Mouse (Mus musculus) liver, adult 2 months (tissue): Measurements from ENCODE around the gene Akr1c19. TPM values are rescaled to one million over a fixed set of nuclear protein-coding genes. Genes with fewer than 3 reads are reported as not detected.
"Not testable (repeated sequence)": the region's sequence is repeated elsewhere in the genome, so short reads cannot be mapped to it uniquely, and the experiment has no call there.

Source experiments
- DNase-seq: peaks from one replicate; pipeline ENCODE4 v3.0.0-alpha.2; 2011; ENCODE audit warnings: low read depth, low spot score; ENCODE audit errors: extremely low read depth
- H3K27ac ChIP-seq: fragments of 200-500 bp; replicated peaks from 2 replicates; pipeline ENCODE4 v1.5.1; 2012; ENCODE audit warnings: low read depth, mild to moderate bottlenecking, control low read depth, inconsistent platforms, low read length; ENCODE audit not compliant: insufficient read depth
- H3K27me3 ChIP-seq: fragments of 200-500 bp; 2 replicates; pipeline ENCODE4 v1.6.1; 2012; ENCODE audit warnings: mild to moderate bottlenecking, moderate library complexity, low read length, inconsistent platforms; ENCODE audit not compliant: control insufficient read depth, insufficient read depth
- H3K36me3 ChIP-seq: fragments of 200-500 bp; 2 replicates; pipeline ENCODE4 v1.6.1; 2012; ENCODE audit warnings: low read length, inconsistent platforms; ENCODE audit not compliant: control insufficient read depth, insufficient read depth
- H3K4me1 ChIP-seq: fragments of 200-500 bp; 2 replicates; pipeline ENCODE4 v1.6.1; 2011; ENCODE audit warnings: low read length; ENCODE audit not compliant: control insufficient read depth, insufficient read depth
- H3K4me3 ChIP-seq: fragments of 200-500 bp; 2 replicates; pipeline ENCODE4 v1.5.1; 2011; ENCODE audit warnings: low read depth, mild to moderate bottlenecking, control low read depth, low read length, moderate library complexity; ENCODE audit not compliant: insufficient read depth
- H3K79me2 ChIP-seq: fragments of 200-500 bp; 2 replicates; pipeline ENCODE4 v1.6.1; 2012; ENCODE audit warnings: inconsistent platforms, mild to moderate bottlenecking, low read length, moderate library complexity; ENCODE audit not compliant: control insufficient read depth, insufficient read depth
- H3K9ac ChIP-seq: fragments of 200-500 bp; 2 replicates; pipeline ENCODE4 v1.6.1; 2012; ENCODE audit warnings: low read depth, mild to moderate bottlenecking, control low read depth, inconsistent platforms, low read length
- CTCF ChIP-seq: fragments of 200-500 bp; IDR thresholded peaks from 2 replicates; pipeline ENCODE4 v1.5.1; 2011; ENCODE audit warnings: low read depth, low read length, control low read depth
- POLR2A ChIP-seq: fragments of 200-500 bp; IDR thresholded peaks from 2 replicates; pipeline ENCODE4 v1.6.1; 2011; ENCODE audit warnings: low read length, control low read depth; ENCODE audit not compliant: insufficient read depth; ENCODE audit errors: extremely low read depth
- WGBS: fragments of 180-500 bp; shearing (Covaris S2); methylation state at CpG from one replicate; pipeline ENCODE4 v1.1.7; 2018; 5-methylcytosine and 5-hydroxymethylcytosine counted together
- polyA plus RNA-seq: library from polyadenylated mRNA; depleted of rRNA; stranded (reverse); fragments of >200 nt; gene quantifications from 2 replicates; pipeline ENCODE4 v1.2.3, GENCODE M21; 2012
- total RNA-seq: library from RNA; depleted of rRNA; stranded (reverse); fragments of >200 nt; gene quantifications from 2 replicates; pipeline ENCODE4 v1.2.3, GENCODE M21; 2014

The Akr1c19 gene
- total and polyA plus RNA-seq, 2 experiments: 25.8 to 182 TPM

GRCm38 (mm10) chr13:4257349-4257748, 28.8 kb downstream of the Akr1c19 start:
- Histone ChIP-seq H3K27ac (no peak overlapping the region), H3K27me3 (no peaks in the 10 kb centered on the region), H3K4me1 (no peaks in the 10 kb centered on the region), H3K9ac (no peak overlapping the region), H3K4me3 (no peak overlapping the region), H3K79me2 (no peaks in the 10 kb centered on the region), H3K36me3 (peaks cover 14% of the 10 kb centered on the region; the same call in 1 of the 2 replicates)
- 89% methylated on average over 6 of the region's 6 CpGs for WGBS
- DNase-seq: no peak
- no peak for TF ChIP-seq CTCF
- no peak for TF ChIP-seq POLR2A

DNA sequence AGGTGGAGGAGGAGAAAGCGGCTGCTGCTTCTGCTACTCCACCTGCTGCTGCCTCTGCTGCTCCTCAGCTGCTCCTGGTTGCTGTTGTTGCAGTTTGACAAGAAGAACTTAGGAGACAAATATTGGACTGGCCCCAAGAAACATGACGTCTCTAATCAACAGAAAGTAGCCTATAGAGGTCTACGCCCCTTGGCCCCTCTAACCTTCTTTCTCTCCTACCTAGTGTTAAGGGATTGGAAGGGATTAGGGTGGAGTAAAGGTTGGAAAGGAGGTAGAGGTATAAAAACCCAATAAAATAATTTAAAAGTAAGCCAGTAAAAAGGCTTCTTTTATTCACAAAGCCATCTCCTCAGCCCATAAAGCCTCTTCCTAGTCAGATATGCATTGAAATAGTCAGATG, 36.1 kb downstream of the Akr1c19 start:
- WGBS: 69% methylated on average over 3 of the region's 3 CpGs
- H3K79me2 ChIP-seq: no peaks in the 10 kb centered on the region

DNA sequence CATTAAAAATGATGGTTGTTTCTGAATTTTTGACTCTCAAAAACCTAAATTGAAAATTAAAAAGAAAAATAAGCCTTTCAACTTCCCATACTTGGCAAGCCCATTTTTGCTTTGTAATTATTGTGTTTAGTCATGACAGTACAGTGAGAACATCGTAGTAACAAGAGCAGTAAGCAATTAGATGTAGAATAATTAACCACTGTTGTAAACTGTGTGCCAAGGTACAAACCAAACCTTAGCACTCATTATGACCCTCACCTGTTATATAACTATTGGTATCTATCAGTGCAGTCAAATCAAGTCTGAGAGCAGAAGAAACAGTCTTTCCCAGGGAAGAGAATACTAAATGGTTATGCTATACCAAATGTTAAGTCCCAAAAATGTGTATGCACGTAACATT, 36.5 kb downstream of the Akr1c19 start:
- no peak overlapping the region for H3K27ac ChIP-seq
- no peak for TF ChIP-seq CTCF
- no peak for TF ChIP-seq POLR2A
- 58% methylated on average over 2 of the region's 2 CpGs for WGBS
- no peak overlapping the region for H3K9ac ChIP-seq
- no peaks in the 10 kb centered on the region for H3K79me2 ChIP-seq
- H3K36me3 ChIP-seq: peaks cover 14% of the 10 kb centered on the region
- H3K27me3 ChIP-seq: no peaks in the 10 kb centered on the region
- peak; percentile 89 for DNase-seq
- no peak overlapping the region for H3K4me3 ChIP-seq
- peaks cover 3% of the 10 kb centered on the region; the same call in 1 of the 2 replicates for H3K4me1 ChIP-seq

More for the DNA sequence above, 36.1 kb downstream of the Akr1c19 start:
- H3K4me3 ChIP-seq: no peak overlapping the region
- H3K4me1 ChIP-seq: peaks cover 3% of the 10 kb centered on the region; the same call in 1 of the 2 replicates
- H3K36me3 ChIP-seq: peaks cover 14% of the 10 kb centered on the region
- TF ChIP-seq POLR2A (no peak), CTCF (no peak)
- 0 out of 2 replicates have a peak overlapping the region, but pooled peaks have one; percentile 10 for H3K27ac ChIP-seq
- H3K9ac ChIP-seq: no peak overlapping the region
- peak; percentile 30 for DNase-seq
- no peaks in the 10 kb centered on the region for H3K27me3 ChIP-seq

GRCm38 (mm10) chr13:4265455-4265854, 37.0 kb downstream of the Akr1c19 start:
- DNase-seq, H3K27ac ChIP-seq, H3K27me3 ChIP-seq, H3K4me1 ChIP-seq, H3K4me3 ChIP-seq, H3K9ac ChIP-seq, H3K79me2 ChIP-seq: not testable (repeated sequence)
- H3K36me3 ChIP-seq: peaks cover 14% of the 10 kb centered on the region
- WGBS: 91% methylated on average over 2 of the region's 2 CpGs

DNA sequence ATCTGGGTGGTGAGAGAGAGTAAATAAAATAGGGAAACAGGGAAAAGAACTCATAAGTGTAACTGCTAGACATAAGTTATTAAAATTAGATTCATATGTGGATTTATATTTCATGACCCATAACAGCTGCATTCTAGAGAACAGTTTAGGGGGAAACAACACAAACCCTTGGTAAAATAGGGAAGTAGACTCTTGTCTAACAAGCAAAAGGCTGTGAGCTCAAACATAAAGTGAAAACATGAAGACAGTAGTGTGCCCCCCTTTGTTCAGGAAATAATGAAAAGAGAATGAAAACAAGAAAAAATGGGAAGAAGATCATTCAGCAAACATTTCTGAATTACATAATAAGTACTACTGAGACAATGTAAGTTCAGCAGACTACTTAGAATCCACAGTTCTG, 42.4 kb downstream of the Akr1c19 start:
- H3K4me1 ChIP-seq: no peaks in the 10 kb centered on the region; the same call in 1 of the 2 replicates
- no peak overlapping the region for H3K4me3 ChIP-seq
- H3K36me3 ChIP-seq: peaks cover 34% of the 10 kb centered on the region
- H3K9ac ChIP-seq: no peak overlapping the region
- no peaks in the 10 kb centered on the region for H3K79me2 ChIP-seq
- no peak for DNase-seq
- TF ChIP-seq CTCF: no peak
- TF ChIP-seq POLR2A: no peak
- no peaks in the 10 kb centered on the region for H3K27me3 ChIP-seq
- no peak overlapping the region; the same call in 1 of the 2 replicates for H3K27ac ChIP-seq

DNA sequence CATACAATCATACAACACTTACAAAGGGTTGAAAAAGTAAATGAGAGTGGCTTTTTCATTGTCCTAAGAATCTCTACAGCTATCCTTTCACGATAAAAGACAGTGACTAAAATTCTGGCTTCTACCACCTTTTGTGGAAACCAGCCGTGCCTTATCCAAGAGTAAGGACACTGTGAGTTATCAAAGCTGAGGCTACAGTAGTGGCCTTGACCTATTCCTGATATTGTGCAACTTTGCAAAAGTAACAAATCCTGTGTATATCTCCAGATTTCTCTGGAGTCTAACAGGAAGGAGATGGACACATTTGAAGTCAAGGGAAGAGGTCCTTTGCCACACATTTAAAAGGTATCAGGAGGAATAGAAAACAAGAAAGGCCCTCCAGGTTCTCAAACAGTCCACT, 49.0 kb downstream of the Akr1c19 start:
- H3K4me3 ChIP-seq: no peak overlapping the region
- H3K4me1 ChIP-seq: peaks cover 8% of the 10 kb centered on the region; the same call in 1 of the 2 replicates
- no peak overlapping the region for H3K9ac ChIP-seq
- peaks cover 9% of the 10 kb centered on the region; the same call in 1 of the 2 replicates for H3K79me2 ChIP-seq
- peak; percentile 78 for DNase-seq
- no peak overlapping the region for H3K27ac ChIP-seq
- H3K27me3 ChIP-seq: no peaks in the 10 kb centered on the region
- peaks cover 7% of the 10 kb centered on the region for H3K36me3 ChIP-seq
- 22% methylated on average over 2 of the region's 2 CpGs for WGBS
- TF ChIP-seq CTCF (no peak), POLR2A (no peak)
